Mouse (Mus musculus): ENCODE measurements around the gene Gm11549. TPM values are rescaled to one million over a fixed set of nuclear protein-coding genes. Genes with fewer than 3 reads are reported as not detected.

The Gm11549 gene
- polyA plus RNA-seq, 1 experiment from 2014 or later: 0.33 TPM

DNA sequence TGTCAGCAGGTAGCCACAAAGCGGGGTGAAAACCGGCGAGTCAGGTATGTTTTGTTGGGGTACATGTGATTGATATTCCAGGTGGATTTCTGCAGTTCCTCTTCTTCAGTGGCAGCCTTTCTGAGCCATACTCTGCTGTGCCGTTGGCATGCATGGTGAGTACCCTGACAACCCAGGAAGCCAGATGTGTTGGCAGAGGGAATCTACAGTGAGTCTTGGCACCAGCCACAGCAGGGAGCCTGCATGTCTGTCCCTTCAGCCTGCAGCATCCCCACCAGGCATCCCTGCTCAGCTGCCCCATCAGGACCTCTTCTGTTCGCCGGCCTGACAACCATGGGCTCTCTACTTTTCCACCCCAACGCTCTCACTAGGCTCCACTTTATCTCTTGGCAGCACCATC lies 20.1 kb downstream of the Gm11549 start:
- ATAC-seq (ENCODE audit: low read depth): no peak
- 68% methylated on average over 7 of the region's 7 CpGs for WGBS

GRCm38 (mm10) chr3:36500976-36501375 lies 20.6 kb downstream of the Gm11549 start:
- no peak overlapping the region for H3K4me3 ChIP-seq (ENCODE audit: low read depth, low read length)
- ATAC-seq (ENCODE audit: low read depth): no peak
- no peaks in the 10 kb centered on the region for H3K9me3 ChIP-seq (ENCODE audit: control insufficient read depth, low read length)
- H3K27me3 ChIP-seq (replicated peaks; ENCODE audit: control insufficient read depth, insufficient read depth, low read length): no peaks in the 10 kb centered on the region
- no peak overlapping the region for H3K27ac ChIP-seq (replicated peaks; ENCODE audit: low read depth, low read length)
- WGBS: 88% methylated on average over 8 of the region's 8 CpGs
- no peak for DNase-seq (ENCODE audit: low spot score)
- H3K9ac ChIP-seq (ENCODE audit: low read depth, low read length): no peak overlapping the region
- no peaks in the 10 kb centered on the region for H3K4me1 ChIP-seq (ENCODE audit: control insufficient read depth, insufficient read depth, low read length)
- no peaks in the 10 kb centered on the region for H3K36me3 ChIP-seq (ENCODE audit: control insufficient read depth, insufficient read depth, low read length)
- no peak overlapping the region for H3K4me2 ChIP-seq (ENCODE audit: low read depth, low read length)

More for the DNA sequence above, 20.1 kb downstream of the Gm11549 start:
- H3K27me3 ChIP-seq (replicated peaks; ENCODE audit: control insufficient read depth, insufficient read depth, low read length): no peaks in the 10 kb centered on the region
- no peak for DNase-seq (ENCODE audit: low spot score)
- H3K9ac ChIP-seq (ENCODE audit: low read depth, low read length): no peak overlapping the region
- no peak overlapping the region for H3K27ac ChIP-seq (replicated peaks; ENCODE audit: low read depth, low read length)
- H3K4me3 ChIP-seq (ENCODE audit: low read depth, low read length): no peak overlapping the region
- H3K36me3 ChIP-seq (ENCODE audit: control insufficient read depth, insufficient read depth, low read length): no peaks in the 10 kb centered on the region
- no peaks in the 10 kb centered on the region for H3K4me1 ChIP-seq (ENCODE audit: control insufficient read depth, insufficient read depth, low read length)
- H3K9me3 ChIP-seq (ENCODE audit: control insufficient read depth, low read length): no peaks in the 10 kb centered on the region
- no peak overlapping the region for H3K4me2 ChIP-seq (ENCODE audit: low read depth, low read length)

DNA sequence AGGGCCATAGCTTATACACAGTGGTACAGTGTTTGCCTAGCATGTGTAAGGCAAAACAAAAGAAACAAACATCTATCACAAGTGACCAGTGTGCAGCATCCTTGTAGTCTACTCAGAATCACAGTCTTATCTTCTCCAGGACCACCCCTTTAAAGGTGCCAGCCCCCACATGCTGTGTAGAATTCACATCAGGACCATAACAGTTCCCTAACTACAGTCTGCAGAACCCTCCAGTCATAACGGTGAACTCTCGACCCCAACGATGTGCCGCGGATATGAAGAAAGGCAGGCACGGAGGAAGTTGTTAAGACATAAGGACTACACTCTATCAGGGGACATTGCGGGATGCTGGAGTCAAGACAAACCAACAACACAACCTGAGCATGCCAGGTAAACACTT lies 22.2 kb downstream of the Gm11549 start:
- ATAC-seq (ENCODE audit: low read depth): no peak
- no peak overlapping the region for H3K4me3 ChIP-seq (ENCODE audit: low read depth, low read length)
- WGBS: 92% methylated on average over 7 of the region's 7 CpGs

DNA sequence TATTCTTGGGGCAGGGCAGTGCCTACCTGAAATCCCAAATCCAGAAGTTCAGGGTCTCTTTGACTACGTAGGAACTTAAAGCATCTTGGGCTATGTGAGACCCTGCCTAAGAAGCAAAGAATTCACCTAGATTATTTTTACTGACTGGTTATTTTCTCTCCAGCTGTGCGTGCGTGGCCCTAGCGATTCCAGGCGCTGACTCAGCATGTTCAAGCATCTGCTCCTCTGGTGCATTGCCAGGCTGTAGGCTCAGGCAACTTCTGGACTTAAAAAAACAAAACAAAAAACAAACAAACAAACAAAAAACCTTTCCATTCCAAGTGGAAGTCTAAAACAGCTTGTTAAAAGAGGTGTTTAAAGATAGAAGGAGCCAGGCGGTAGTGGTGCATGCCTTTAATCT lies 23.4 kb downstream of the Gm11549 start:
- no peak for ATAC-seq (ENCODE audit: low read depth)
- 75% methylated on average over 6 of the region's 6 CpGs for WGBS
- H3K36me3 ChIP-seq (ENCODE audit: control insufficient read depth, insufficient read depth, low read length): no peaks in the 10 kb centered on the region
- H3K4me3 ChIP-seq (ENCODE audit: low read depth, low read length): no peak overlapping the region
- H3K27me3 ChIP-seq (replicated peaks; ENCODE audit: control insufficient read depth, insufficient read depth, low read length): no peaks in the 10 kb centered on the region
- H3K9me3 ChIP-seq (ENCODE audit: control insufficient read depth, low read length): no peaks in the 10 kb centered on the region
- H3K9ac ChIP-seq (ENCODE audit: low read depth, low read length): no peak overlapping the region
- no peak for DNase-seq (ENCODE audit: low spot score)
- H3K4me1 ChIP-seq (ENCODE audit: control insufficient read depth, insufficient read depth, low read length): 0 out of 2 replicates have a peak, but pooled peaks cover 4% of the 10 kb centered on the region
- H3K27ac ChIP-seq (replicated peaks; ENCODE audit: low read depth, low read length): no peak overlapping the region
- H3K4me2 ChIP-seq (ENCODE audit: low read depth, low read length): no peak overlapping the region

More for the DNA sequence above, 22.2 kb downstream of the Gm11549 start:
- Histone ChIP-seq H3K4me2 (ENCODE audit: low read depth, low read length) (no peak overlapping the region), H3K27ac (replicated peaks; ENCODE audit: low read depth, low read length) (no peak overlapping the region), H3K4me1 (ENCODE audit: control insufficient read depth, insufficient read depth, low read length) (0 out of 2 replicates have a peak, but pooled peaks cover 4% of the 10 kb centered on the region), H3K9me3 (ENCODE audit: control insufficient read depth, low read length) (no peaks in the 10 kb centered on the region), H3K27me3 (replicated peaks; ENCODE audit: control insufficient read depth, insufficient read depth, low read length) (no peaks in the 10 kb centered on the region), H3K36me3 (ENCODE audit: control insufficient read depth, insufficient read depth, low read length) (no peaks in the 10 kb centered on the region), H3K9ac (ENCODE audit: low read depth, low read length) (no peak overlapping the region)
- DNase-seq (ENCODE audit: low spot score): no peak

GRCm38 (mm10) chr3:36496746-36497145 lies 24.9 kb downstream of the Gm11549 start:
- ATAC-seq (ENCODE audit: low read depth) (peak; percentile 54; the same call in 1 of the 2 replicates), DNase-seq (ENCODE audit: low spot score) (peak; percentile 91)
- H3K27ac ChIP-seq (replicated peaks; ENCODE audit: low read depth, low read length): no peak overlapping the region
- H3K4me2 ChIP-seq (ENCODE audit: low read depth, low read length): 0 out of 2 replicates have a peak overlapping the region, but pooled peaks have one; percentile 18
- 19% methylated on average over 14 of the region's 14 CpGs for WGBS
- H3K9ac ChIP-seq (ENCODE audit: low read depth, low read length): peak overlapping the region; percentile 36; the same call in 1 of the 2 replicates
- H3K4me1 ChIP-seq (ENCODE audit: control insufficient read depth, insufficient read depth, low read length): peaks cover 13% of the 10 kb centered on the region; the same call in 1 of the 2 replicates
- no peak overlapping the region for H3K4me3 ChIP-seq (ENCODE audit: low read depth, low read length)
- H3K9me3 ChIP-seq (ENCODE audit: control insufficient read depth, low read length): no peaks in the 10 kb centered on the region
- H3K36me3 ChIP-seq (ENCODE audit: control insufficient read depth, insufficient read depth, low read length): no peaks in the 10 kb centered on the region
- H3K27me3 ChIP-seq (replicated peaks; ENCODE audit: control insufficient read depth, insufficient read depth, low read length): no peaks in the 10 kb centered on the region

- no peak overlapping the region for H3K27ac ChIP-seq (replicated peaks; ENCODE audit: low read depth, low read length)
- H3K4me2 ChIP-seq (ENCODE audit: low read depth, low read length): no peak overlapping the region
- H3K4me1 ChIP-seq (ENCODE audit: control insufficient read depth, insufficient read depth, low read length): peaks cover 13% of the 10 kb centered on the region; the same call in 1 of the 2 replicates
- no peak for ATAC-seq (ENCODE audit: low read depth)
- 82% methylated on average over 9 of the region's 9 CpGs for WGBS
- no peaks in the 10 kb centered on the region for H3K27me3 ChIP-seq (replicated peaks; ENCODE audit: control insufficient read depth, insufficient read depth, low read length)
- H3K9ac ChIP-seq (ENCODE audit: low read depth, low read length): peak overlapping the region; percentile 36; the same call in 1 of the 2 replicates
- no peaks in the 10 kb centered on the region for H3K36me3 ChIP-seq (ENCODE audit: control insufficient read depth, insufficient read depth, low read length)
- no peak overlapping the region for H3K4me3 ChIP-seq (ENCODE audit: low read depth, low read length)
- DNase-seq (ENCODE audit: low spot score): no peak
- no peaks in the 10 kb centered on the region for H3K9me3 ChIP-seq (ENCODE audit: control insufficient read depth, low read length)
These were observed 25.3 kb downstream of the Gm11549 start for GRCm38 (mm10) chr3:36496273-36496672.

DNA sequence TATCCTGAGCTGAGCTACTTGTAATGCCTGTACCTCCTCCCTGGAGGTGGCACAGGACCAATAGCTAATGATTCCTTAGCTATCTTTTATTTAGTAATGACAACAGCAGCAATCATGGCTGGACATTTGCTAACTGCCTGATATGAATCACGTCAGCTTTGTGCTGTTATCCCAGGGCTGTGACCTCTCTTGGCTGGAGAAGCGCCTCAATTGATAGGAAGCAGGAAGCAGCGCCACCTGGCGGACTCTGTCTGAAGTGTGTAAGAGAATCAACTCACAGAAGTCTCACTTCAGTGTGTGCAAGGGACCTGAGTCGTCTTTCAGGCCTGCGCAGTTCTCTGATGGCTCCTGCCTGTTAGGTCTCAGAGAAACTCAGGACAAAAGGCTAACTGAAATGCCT lies 26.2 kb downstream of the Gm11549 start:
- Histone ChIP-seq H3K36me3 (ENCODE audit: control insufficient read depth, insufficient read depth, low read length) (no peaks in the 10 kb centered on the region), H3K4me1 (ENCODE audit: control insufficient read depth, insufficient read depth, low read length) (peaks cover 13% of the 10 kb centered on the region; the same call in 1 of the 2 replicates), H3K4me3 (ENCODE audit: low read depth, low read length) (no peak overlapping the region), H3K27ac (replicated peaks; ENCODE audit: low read depth, low read length) (no peak overlapping the region), H3K4me2 (ENCODE audit: low read depth, low read length) (no peak overlapping the region), H3K9me3 (ENCODE audit: control insufficient read depth, low read length) (no peaks in the 10 kb centered on the region), H3K27me3 (replicated peaks; ENCODE audit: control insufficient read depth, insufficient read depth, low read length) (no peaks in the 10 kb centered on the region), H3K9ac (ENCODE audit: low read depth, low read length) (no peak overlapping the region)
- ATAC-seq (ENCODE audit: low read depth): peak; percentile 50
- 10% methylated on average over 6 of the region's 6 CpGs for WGBS
- DNase-seq (ENCODE audit: low spot score): peak; percentile 89

DNA sequence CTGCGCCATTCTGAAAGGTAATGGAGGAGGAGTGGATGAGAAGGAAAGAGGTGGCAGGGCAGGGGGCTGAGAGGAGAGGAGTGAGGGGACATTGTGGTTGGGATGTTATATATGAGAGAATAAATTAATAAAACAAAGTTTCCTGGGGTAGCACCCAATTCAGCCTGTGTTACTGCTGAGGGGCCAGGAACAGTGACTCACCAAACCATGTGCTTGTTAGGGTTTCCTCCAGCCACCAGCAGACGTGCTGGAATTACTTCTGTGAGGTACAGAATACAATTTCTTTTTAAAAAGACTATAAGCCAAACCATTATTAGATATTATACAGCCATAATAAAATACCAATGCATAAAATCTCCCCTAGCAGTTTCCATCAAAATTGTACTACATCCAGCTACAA lies 27.0 kb downstream of the Gm11549 start:
- no peak overlapping the region for H3K27ac ChIP-seq (replicated peaks; ENCODE audit: low read depth, low read length)
- H3K9me3 ChIP-seq (ENCODE audit: control insufficient read depth, low read length): no peaks in the 10 kb centered on the region
- H3K4me2 ChIP-seq (ENCODE audit: low read depth, low read length): no peak overlapping the region
- ATAC-seq (ENCODE audit: low read depth) (no peak), DNase-seq (ENCODE audit: low spot score) (no peak)
- H3K9ac ChIP-seq (ENCODE audit: low read depth, low read length): no peak overlapping the region
- WGBS: 87% methylated on average over 2 of the region's 2 CpGs
- H3K4me3 ChIP-seq (ENCODE audit: low read depth, low read length): no peak overlapping the region
- H3K4me1 ChIP-seq (ENCODE audit: control insufficient read depth, insufficient read depth, low read length): peaks cover 13% of the 10 kb centered on the region; the same call in 1 of the 2 replicates
- H3K27me3 ChIP-seq (replicated peaks; ENCODE audit: control insufficient read depth, insufficient read depth, low read length): no peaks in the 10 kb centered on the region
- H3K36me3 ChIP-seq (ENCODE audit: control insufficient read depth, insufficient read depth, low read length): no peaks in the 10 kb centered on the region

- peak; percentile 10; the same call in 1 of the 2 replicates for ATAC-seq (ENCODE audit: low read depth)
These were observed 27.9 kb downstream of the Gm11549 start for GRCm38 (mm10) chr3:36493641-36494283.

More at GRCm38 (mm10) chr3:36493641-36494283, 27.9 kb downstream of the Gm11549 start:
- Histone ChIP-seq H3K9ac (ENCODE audit: low read depth, low read length) (no peak overlapping the region), H3K4me1 (ENCODE audit: control insufficient read depth, insufficient read depth, low read length) (peaks cover 13% of the 10 kb centered on the region; the same call in 1 of the 2 replicates), H3K27me3 (replicated peaks; ENCODE audit: control insufficient read depth, insufficient read depth, low read length) (no peaks in the 10 kb centered on the region), H3K27ac (replicated peaks; ENCODE audit: low read depth, low read length) (no peak overlapping the region), H3K4me3 (ENCODE audit: low read depth, low read length) (no peak overlapping the region), H3K4me2 (ENCODE audit: low read depth, low read length) (no peak overlapping the region), H3K36me3 (ENCODE audit: control insufficient read depth, insufficient read depth, low read length) (no peaks in the 10 kb centered on the region), H3K9me3 (ENCODE audit: control insufficient read depth, low read length) (no peaks in the 10 kb centered on the region)
- WGBS: 74% methylated on average over 6 of the region's 6 CpGs
- no peak for DNase-seq (ENCODE audit: low spot score)

All from embryonic facial prominence, embryonic 14.5 days (tissue).